Mouse (Mus musculus) heart, postnatal 0 days (tissue): ENCODE measurements around the gene Mamld1. TPM values are rescaled to one million over a fixed set of nuclear protein-coding genes. Genes with fewer than 3 reads are reported as not detected.

Experiments
- ATAC-seq: fragments of 200-750 bp; cut with Nextera tagmentation; 2 replicates; pipeline ENCODE4 v1.8.0; 2017; ENCODE audit warnings: low read depth, moderate number of reproducible peaks, moderate library complexity; ENCODE audit not compliant: insufficient read depth
- DNase-seq: peaks from one replicate; pipeline ENCODE4 v3.0.0-alpha.2; 2016; ENCODE audit warnings: low spot score
- H3K27ac ChIP-seq: fragments of 300-500 bp; sonication (generic); 2 replicates; pipeline ENCODE4 v1.5.1; 2014; ENCODE audit warnings: low read depth, mild to moderate bottlenecking
- H3K27me3 ChIP-seq: fragments of 300-500 bp; sonication (generic); 2 replicates; pipeline ENCODE4 v1.6.1; 2014; ENCODE audit warnings: low read length, mixed read lengths; ENCODE audit not compliant: control insufficient read depth, insufficient read depth
- H3K36me3 ChIP-seq: fragments of 300-500 bp; sonication (generic); replicated peaks from 2 replicates; pipeline ENCODE4 v1.6.1; 2014; ENCODE audit warnings: low read length, mixed read lengths; ENCODE audit not compliant: control insufficient read depth, insufficient read depth
- H3K4me1 ChIP-seq: fragments of 300-500 bp; sonication (generic); 2 replicates; pipeline ENCODE4 v1.6.1; 2014; ENCODE audit warnings: antibody characterized with exemption; ENCODE audit not compliant: control insufficient read depth, insufficient read depth
- H3K4me2 ChIP-seq: fragments of 300-500 bp; sonication (generic); 2 replicates; pipeline ENCODE4 v1.6.1; 2014; ENCODE audit warnings: low read depth, mild to moderate bottlenecking, low read length, moderate library complexity
- H3K4me3 ChIP-seq: fragments of 300-500 bp; sonication (generic); 2 replicates; pipeline ENCODE4 v1.5.1; 2014; ENCODE audit warnings: low read depth, low read length
- H3K9ac ChIP-seq: fragments of 300-500 bp; sonication (generic); replicated peaks from 2 replicates; pipeline ENCODE4 v1.6.1; 2014; ENCODE audit warnings: low read depth, low read length, mixed read lengths
- H3K9me3 ChIP-seq: fragments of 300-500 bp; sonication (generic); replicated peaks from 2 replicates; pipeline ENCODE4 v1.6.1; 2016; ENCODE audit warnings: low read length; ENCODE audit not compliant: control insufficient read depth
- CTCF ChIP-seq: IDR thresholded peaks from 2 replicates; pipeline ENCODE4 v1.5.1; 2016; ENCODE audit warnings: antibody characterized with exemption, control low read depth, low read depth
- EP300 ChIP-seq: IDR thresholded peaks from 2 replicates; pipeline ENCODE4 v1.6.1; 2016; ENCODE audit warnings: antibody characterized with exemption, low read depth
- WGBS: fragments of 180-500 bp; shearing (Covaris S2); extraction: QIAGEN DNeasy Blood & Tissue Kit; methylation state at CpG from one replicate; pipeline ENCODE4 v1.1.7; 2014; 5-methylcytosine and 5-hydroxymethylcytosine counted together
- polyA plus RNA-seq: library from polyadenylated mRNA; unstranded; fragments of >200 nt; fragmentation: Nextera tagmentation; extraction: Ambion mirVana; gene quantifications from 2 replicates; pipeline ENCODE4 v1.2.1, GENCODE M21; 2015
- total RNA-seq: library from RNA; depleted of rRNA; stranded (reverse); fragments of >200 nt; gene quantifications from 2 replicates; pipeline ENCODE4 v1.2.3, GENCODE M21; 2014; ENCODE audit warnings: low replicate concordance

Mamld1 gene
- total and polyA plus RNA-seq, 2 experiments from 2014 or later = 2.2 to 10.0 TPM

GRCm38 (mm10) chrX:71108056-71108735 is 58.1 kb downstream of the Mamld1 start:
- Histone ChIP-seq H3K4me3 (no peak overlapping the region), H3K9me3 (no peaks in the 10 kb centered on the region), H3K4me1 (peaks cover 15% of the 10 kb centered on the region; the same call in 1 of the 2 replicates), H3K27me3 (no peaks in the 10 kb centered on the region), H3K36me3 (no peaks in the 10 kb centered on the region), H3K27ac (no peak overlapping the region), H3K4me2 (no peak overlapping the region), H3K9ac (no peak overlapping the region)
- DNase-seq (no peak), ATAC-seq (no peak)
- TF ChIP-seq CTCF = no peak
- TF ChIP-seq EP300 = no peak
- WGBS = 68% methylated on average over 4 of the region's 4 CpGs

DNA sequence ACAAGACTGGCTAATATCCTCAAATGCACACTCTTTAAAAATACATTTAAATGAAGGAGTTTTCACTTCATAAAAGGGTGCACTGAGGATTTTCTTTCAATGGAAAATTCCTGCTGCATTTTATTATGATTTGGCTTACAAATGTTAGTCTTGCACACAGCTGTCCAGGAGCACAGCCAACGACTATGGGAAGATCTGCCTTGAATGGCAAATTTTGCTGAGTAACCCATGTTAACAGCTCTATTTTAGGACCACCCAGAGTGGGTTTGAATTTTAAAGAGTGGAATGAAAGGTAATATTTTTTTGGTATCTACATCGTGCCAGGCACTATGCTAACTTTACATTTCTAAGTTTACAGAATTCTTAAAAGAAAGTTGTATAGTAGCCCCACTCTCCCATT is 60.3 kb downstream of the Mamld1 start:
- Histone ChIP-seq H3K4me1 (peaks cover 15% of the 10 kb centered on the region; the same call in 1 of the 2 replicates), H3K4me2 (no peak overlapping the region), H3K36me3 (no peaks in the 10 kb centered on the region), H3K9ac (no peak overlapping the region), H3K27ac (no peak overlapping the region), H3K9me3 (no peaks in the 10 kb centered on the region), H3K4me3 (no peak overlapping the region), H3K27me3 (no peaks in the 10 kb centered on the region)
- no peak for TF ChIP-seq EP300
- TF ChIP-seq CTCF = no peak
- 49% methylated on average over 2 of the region's 2 CpGs for WGBS
- no peak for DNase-seq
- no peak for ATAC-seq

GRCm38 (mm10) chrX:71122359-71123293 is 72.6 kb downstream of the Mamld1 start:
- H3K9me3 ChIP-seq = no peaks in the 10 kb centered on the region
- WGBS = 63% methylated on average over 4 of the region's 4 CpGs

GRCm38 (mm10) chrX:71125013-71125412 is 75.0 kb downstream of the Mamld1 start:
- no peak overlapping the region for H3K27ac ChIP-seq
- no peaks in the 10 kb centered on the region for H3K36me3 ChIP-seq
- no peaks in the 10 kb centered on the region for H3K27me3 ChIP-seq
- no peak for TF ChIP-seq CTCF
- TF ChIP-seq EP300 = no peak
- 65% methylated on average over 7 of the region's 7 CpGs for WGBS
- no peak for ATAC-seq
- DNase-seq = no peak
- no peak overlapping the region for H3K9ac ChIP-seq
- H3K4me3 ChIP-seq = no peak overlapping the region
- no peaks in the 10 kb centered on the region for H3K9me3 ChIP-seq
- H3K4me2 ChIP-seq = no peak overlapping the region
- no peaks in the 10 kb centered on the region for H3K4me1 ChIP-seq

More at GRCm38 (mm10) chrX:71122359-71123293, 72.6 kb downstream of the Mamld1 start:
- Histone ChIP-seq H3K9ac (no peak overlapping the region), H3K27me3 (no peaks in the 10 kb centered on the region), H3K4me3 (no peak overlapping the region), H3K27ac (no peak overlapping the region), H3K4me2 (no peak overlapping the region), H3K36me3 (0 out of 2 replicates have a peak, but pooled peaks cover 6% of the 10 kb centered on the region), H3K4me1 (no peaks in the 10 kb centered on the region)
- no peak for ATAC-seq
- TF ChIP-seq EP300 (no peak), CTCF (no peak)
- no peak for DNase-seq

GRCm38 (mm10) chrX:71131464-71131863 is 81.4 kb downstream of the Mamld1 start:
- ATAC-seq (no peak), DNase-seq (no peak)
- no peaks in the 10 kb centered on the region for H3K36me3 ChIP-seq
- no peaks in the 10 kb centered on the region for H3K9me3 ChIP-seq
- H3K27me3 ChIP-seq = no peaks in the 10 kb centered on the region
- H3K4me2 ChIP-seq = no peak overlapping the region
- H3K4me1 ChIP-seq = no peaks in the 10 kb centered on the region
- H3K27ac ChIP-seq = no peak overlapping the region
- H3K4me3 ChIP-seq = no peak overlapping the region
- H3K9ac ChIP-seq = no peak overlapping the region
- TF ChIP-seq EP300 (no peak), CTCF (peak; percentile 28)
